Mouse (Mus musculus) embryonic stem cell, embryonic (primary cell): ENCODE data around the gene Crtam.

Source experiments
- CTCF ChIA-PET, 4 experiments: fragments of 300-600 bp in 2 of 4; fragments of 350-600 bp in 2 of 4; sonication (Branson Sonifier 250); formaldehyde crosslinking; loops; one replicate each; lab custom pipeline; 2022; ENCODE audit warnings: inconsistent platforms in 2 of 4; lab: Charles Lee
- POLR2A ChIA-PET, 4 experiments: fragments of 300-600 bp in 2 of 4; fragments of 350-600 bp in 2 of 4; sonication (Branson Sonifier 250); formaldehyde crosslinking; loops; one replicate each; lab custom pipeline; 2022; ENCODE audit warnings: antibody characterized with exemption in 4 of 4, inconsistent platforms in 1 of 4; lab: Charles Lee

The Crtam gene

DNA sequence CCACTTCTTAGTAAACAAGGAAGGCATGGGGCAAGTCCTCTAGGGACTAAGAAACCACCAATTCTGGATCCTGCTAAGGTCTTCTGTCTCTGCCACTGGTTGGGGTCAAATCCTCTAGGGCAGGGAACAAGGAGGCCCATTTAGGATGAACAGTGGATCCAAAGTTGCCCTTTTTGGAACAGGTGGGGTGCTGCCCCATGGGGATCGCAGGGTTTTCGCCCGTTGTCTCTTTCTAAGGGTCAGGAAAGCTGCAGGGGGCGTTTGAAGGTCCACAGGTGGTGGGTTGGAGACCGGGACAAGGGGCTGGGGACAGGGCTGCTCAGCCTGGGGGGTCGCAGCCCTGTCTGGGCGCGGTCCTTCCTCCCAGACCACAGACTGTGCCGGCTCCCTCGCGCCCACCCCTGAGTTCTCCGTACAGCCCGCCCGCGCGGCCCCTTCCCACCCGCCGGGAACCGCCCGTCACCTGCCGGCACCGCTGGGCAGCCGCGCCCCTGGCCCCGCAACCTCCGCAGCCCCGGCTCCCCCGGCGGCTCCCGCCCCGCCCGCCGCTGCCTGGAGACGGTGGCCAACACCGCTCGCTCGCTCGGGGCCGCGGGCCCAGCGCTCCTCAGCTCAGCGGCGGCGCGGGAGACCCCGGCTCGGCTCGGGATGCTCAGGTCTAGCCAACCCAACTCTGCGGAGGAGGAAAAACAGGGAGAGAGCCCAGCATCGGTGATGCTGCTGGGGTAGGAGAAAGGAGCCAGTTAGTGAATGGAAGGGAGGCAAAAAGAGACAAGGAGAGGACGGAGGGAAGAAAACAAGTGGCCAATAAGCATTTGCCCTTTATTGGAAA lies 40.6 kb downstream of the Crtam start, which contains the start of gene Jhy:
Gene Jhy, minus strand, starts transcription at position 533 of the 832 bp plus-strand sequence.
- POLR2A ChIA-PET = interaction anchor here in 1 of 4 experiments (0.6 to 2.3 kb wide), 3 partner anchors 10 to 157 kb away, joined by 3 to 7 read pairs (median 4); no protein-coding TSS in a partner anchor
- CTCF ChIA-PET = interaction anchor here in 2 of 4 experiments (1.0 to 1.3 kb wide), 3 partner anchors 19 to 243 kb away, joined by 3 to 4 read pairs (median 4); no protein-coding TSS in a partner anchor

GRCm38 (mm10) chr9:40961401-40961800 lies 43.0 kb downstream of the Crtam start:
- ChIA-PET POLR2A (no interaction called here), CTCF (interaction anchor here in 1 of 4 experiments (0.8 to 1.3 kb wide), 2 partner anchors 29 to 89 kb away, joined by 3 read pairs; no protein-coding TSS in a partner anchor)

DNA sequence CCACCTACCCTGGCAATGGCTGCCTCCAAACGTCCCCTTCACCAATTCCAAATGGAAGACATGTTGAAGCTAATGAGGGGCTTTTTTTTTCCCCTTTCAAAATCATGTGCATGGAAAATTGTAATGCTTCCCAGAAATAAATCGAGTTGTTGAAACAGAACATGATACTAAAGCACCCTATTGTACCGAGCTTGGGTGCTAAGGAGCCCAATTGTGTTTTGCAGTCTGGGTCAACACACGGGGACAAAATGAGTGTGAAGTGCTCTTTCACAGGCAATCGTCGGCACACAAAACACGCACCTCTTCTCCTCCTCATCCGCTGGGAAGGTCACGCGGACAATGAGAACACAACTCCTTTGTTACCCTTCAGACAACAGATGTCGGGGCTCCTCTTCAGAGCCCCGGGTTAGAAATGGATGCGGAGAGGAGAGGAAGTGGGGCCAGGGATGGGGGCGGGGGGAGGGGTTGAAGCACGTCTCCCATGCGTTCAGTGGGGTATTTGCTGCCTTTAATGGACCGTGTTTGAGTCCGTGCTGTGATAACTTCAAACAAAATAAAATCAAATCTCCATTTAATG lies 55.3 kb downstream of the Crtam start:
- POLR2A ChIA-PET = no interaction called here

GRCm38 (mm10) chr9:40948473-40948872 lies 56.0 kb downstream of the Crtam start:
- POLR2A ChIA-PET = no interaction called here
- CTCF ChIA-PET = interaction anchor here in 1 of 4 experiments (0.6 kb wide), 1 partner anchor 90 kb away, joined by 3 read pairs; no protein-coding TSS in a partner anchor

More for the DNA sequence above, 55.3 kb downstream of the Crtam start:
- CTCF ChIA-PET = no interaction called here

DNA sequence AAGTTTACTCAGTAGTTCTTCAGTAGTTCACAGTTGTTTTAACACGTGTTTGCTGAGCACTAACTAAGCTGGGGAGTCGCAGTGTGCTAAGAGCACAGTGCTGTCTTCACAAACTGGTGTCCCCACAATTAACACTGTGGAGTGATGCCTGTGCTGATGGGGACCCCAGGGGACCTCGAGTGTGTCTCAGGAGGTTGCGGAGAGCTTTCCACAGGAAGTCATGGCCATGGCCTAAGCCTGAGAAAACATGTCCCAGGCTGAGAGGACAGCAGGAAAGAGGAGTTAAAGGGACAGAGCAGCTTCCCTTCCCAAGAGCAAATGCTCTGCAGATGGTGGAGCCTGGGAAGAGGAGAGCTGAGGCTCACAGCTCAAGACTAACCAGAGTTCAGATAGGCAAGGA lies 57.3 kb downstream of the Crtam start:
- ChIA-PET POLR2A (interaction anchor here in 1 of 4 experiments (0.5 kb wide), 2 partner anchors 89 to 214 kb away, joined by 3 read pairs; partner anchors contain the start of gene Ubash3b), CTCF (interaction anchor here in 2 of 4 experiments (1.1 to 2.0 kb wide), 2 partner anchors 112 kb away, joined by 3 to 4 read pairs; no protein-coding TSS in a partner anchor)

DNA sequence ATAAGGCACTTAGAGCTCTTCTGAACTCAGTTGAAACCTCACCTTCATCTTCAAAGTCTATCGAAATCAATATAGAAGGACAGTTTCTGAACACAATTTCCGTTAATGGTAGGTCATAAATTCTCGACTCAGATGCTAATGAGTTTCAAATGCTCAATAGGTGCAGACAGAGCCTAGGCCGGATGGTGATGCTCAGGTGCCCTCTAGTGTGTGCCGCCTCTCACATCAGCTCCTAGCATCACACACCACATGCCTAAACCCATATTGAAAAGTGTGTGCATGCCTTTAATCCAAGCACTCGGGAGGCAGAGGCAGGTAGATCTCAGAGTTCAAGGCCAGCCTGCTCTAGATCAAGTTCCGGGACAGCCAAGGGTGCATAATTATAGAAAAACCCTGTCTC lies 67.0 kb downstream of the Crtam start:
- POLR2A ChIA-PET = interaction anchor here in 1 of 4 experiments (1.3 kb wide), 1 partner anchor 76 kb away, joined by 3 read pairs; no protein-coding TSS in a partner anchor
- CTCF ChIA-PET = interaction anchor here (0.6 to 2.4 kb wide), 6 partner anchors 57 to 119 kb away, joined by 3 to 10 read pairs (median 4); no protein-coding TSS in a partner anchor

DNA sequence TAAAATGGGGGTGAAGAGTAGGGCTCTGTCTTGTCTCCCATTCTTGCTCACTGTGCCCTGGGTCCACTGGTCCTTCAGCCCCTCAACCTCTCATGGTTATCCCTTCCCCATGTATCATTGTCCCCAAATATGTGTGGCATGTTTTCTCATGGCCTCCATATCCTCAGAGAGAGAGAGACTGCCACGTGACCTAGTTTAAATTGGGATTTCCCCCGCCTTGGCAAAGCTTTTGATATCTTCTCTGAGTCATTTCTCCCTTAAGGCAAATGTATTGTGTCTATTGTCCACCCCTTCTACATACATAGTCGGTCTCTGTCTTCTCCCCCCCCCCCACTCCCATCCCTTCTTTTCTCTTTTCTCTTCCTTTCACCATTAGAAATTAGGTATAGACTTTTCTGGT lies 71.1 kb downstream of the Crtam start:
- ChIA-PET POLR2A (interaction anchor here in 1 of 4 experiments (0.6 kb wide), 1 partner anchor 98 kb away, joined by 3 read pairs; no protein-coding TSS in a partner anchor), CTCF (interaction anchor here in 2 of 4 experiments (0.6 to 1.2 kb wide), 2 partner anchors 73 to 258 kb away, joined by 3 to 6 read pairs; no protein-coding TSS in a partner anchor)

DNA sequence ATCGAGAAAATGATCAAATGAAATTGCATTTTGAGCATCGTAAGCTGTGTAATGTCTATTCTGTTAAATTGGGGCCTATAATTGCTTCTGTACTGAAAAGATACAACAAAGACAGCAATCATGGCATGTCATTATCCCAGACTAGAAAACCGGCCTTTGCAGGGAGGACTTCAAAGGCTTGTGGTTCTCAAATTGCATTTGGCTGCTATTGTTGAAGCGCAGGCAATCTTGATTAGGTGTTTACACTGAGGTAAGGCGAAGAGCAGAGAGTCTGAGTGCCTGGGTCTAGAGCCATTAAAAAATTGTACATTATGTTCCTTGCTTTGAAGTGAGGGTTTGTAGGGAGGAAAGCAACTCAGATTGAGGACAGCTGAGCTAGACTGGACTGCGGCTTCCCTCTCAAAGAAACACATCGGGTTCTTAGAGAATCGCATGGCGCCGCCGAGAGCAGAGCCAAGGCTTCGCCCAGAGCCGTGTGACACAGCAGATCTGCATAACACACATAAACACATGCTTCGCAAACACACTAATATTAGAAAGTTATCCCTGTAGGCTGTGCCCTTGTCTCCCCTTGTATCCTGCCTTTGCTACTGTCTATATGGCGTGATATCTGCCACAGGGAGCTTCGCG lies 77.0 kb downstream of the Crtam start:
- CTCF ChIA-PET = interaction anchor here in 1 of 4 experiments (0.6 kb wide), 1 partner anchor 252 kb away, joined by 3 read pairs; no protein-coding TSS in a partner anchor

More for the DNA sequence above, 77.0 kb downstream of the Crtam start:
- POLR2A ChIA-PET = no interaction called here
